ENCODE assay signal across 7 mouse cellular contexts in genomic region chr13:110039779-110040498, GRCm38 (mm10).
DNase-seq lines count a peak whose midpoint lies in the region; ATAC-seq and TF ChIP-seq lines count a peak whose summit lies in the region.

No protein-coding gene starts in this region.

- H3K4me2 ChIP-seq in kidney, embryonic 15.5 days = no peak overlapping the region
- no peak overlapping the region for H3K4me2 ChIP-seq in forebrain, embryonic 16.5 days (ENCODE audit: low read length)

- no peak for TF ChIP-seq EP300 in ES-Bruce4 (IDR thresholded peaks at IDR 0.05; ENCODE audit: insufficient read depth, low read depth, low read length)

- peak; percentile 12; the same call in 1 of the 2 replicates for TF ChIP-seq CTCF in kidney, adult 2 months (conservative IDR thresholded peaks at IDR 0.05; ENCODE audit: insufficient read depth, insufficient read length, low read depth, low read length)
- TF ChIP-seq CTCF in ES-Bruce4 (IDR thresholded peaks at IDR 0.05; ENCODE audit: low read depth, low read length) = peak; percentile 7

- no peak overlapping the region for H3K27ac ChIP-seq in kidney, adult 2 months (ENCODE audit: insufficient read depth, low read depth, low read length)
- no peak overlapping the region for H3K27ac ChIP-seq in kidney, embryonic 15.5 days
- H3K27ac ChIP-seq in ES-Bruce4 (ENCODE audit: insufficient read depth, low read length) = no peak overlapping the region
- no peak overlapping the region for H3K27ac ChIP-seq in forebrain, embryonic 16.5 days (ENCODE audit: low read length)

- 84% methylated on average over 3 of the region's 3 CpGs for WGBS in kidney, adult 2 months
- WGBS in kidney, embryonic 15.5 days = 92% methylated on average over 3 of the region's 3 CpGs
- WGBS in forebrain, embryonic 16.5 days = 74% methylated on average over 3 of the region's 3 CpGs

- no peak overlapping the region for H3K4me3 ChIP-seq in kidney, adult 2 months (ENCODE audit: insufficient read depth, low read depth, low read length)
- no peak overlapping the region for H3K4me3 ChIP-seq in kidney, embryonic 15.5 days (replicated peaks)
- H3K4me3 ChIP-seq in ES-Bruce4 (ENCODE audit: low read depth, low read length) = no peak overlapping the region
- H3K4me3 ChIP-seq in forebrain, embryonic 16.5 days (replicated peaks; ENCODE audit: low read length) = no peak overlapping the region

- no peaks in the 10 kb centered on the region for H3K36me3 ChIP-seq in kidney, adult 2 months (ENCODE audit: control insufficient read depth, insufficient read depth, low read length)
- no peaks in the 10 kb centered on the region for H3K36me3 ChIP-seq in kidney, embryonic 15.5 days
- H3K36me3 ChIP-seq in ES-Bruce4 (ENCODE audit: control insufficient read depth, insufficient read depth, low read length, poor library complexity, severe bottlenecking) = no peaks in the 10 kb centered on the region
- H3K36me3 ChIP-seq in forebrain, embryonic 16.5 days (ENCODE audit: control insufficient read depth, insufficient read depth) = no peaks in the 10 kb centered on the region

- TF ChIP-seq POLR2A in kidney, adult 2 months (IDR thresholded peaks at IDR 0.05; ENCODE audit: low read depth, low read length) = no peak
- TF ChIP-seq POLR2A in ES-Bruce4 (IDR thresholded peaks at IDR 0.05; ENCODE audit: insufficient read depth, low read length) = no peak

- H3K4me1 ChIP-seq in kidney, adult 2 months (ENCODE audit: control insufficient read depth, insufficient read depth, low read length) = no peaks in the 10 kb centered on the region
- no peaks in the 10 kb centered on the region for H3K4me1 ChIP-seq in kidney, embryonic 15.5 days
- H3K4me1 ChIP-seq in ES-Bruce4 (ENCODE audit: control insufficient read depth, insufficient read depth, low read length) = no peaks in the 10 kb centered on the region
- H3K4me1 ChIP-seq in forebrain, embryonic 16.5 days (replicated peaks; ENCODE audit: control insufficient read depth, insufficient read depth, low read length) = no peaks in the 10 kb centered on the region

- no peaks in the 10 kb centered on the region for H3K9me3 ChIP-seq in kidney, embryonic 15.5 days (replicated peaks)
- H3K9me3 ChIP-seq in ES-Bruce4 (replicated peaks; ENCODE audit: control insufficient read depth, insufficient read depth, low read length, poor library complexity, severe bottlenecking) = no peaks in the 10 kb centered on the region
- H3K9me3 ChIP-seq in forebrain, embryonic 16.5 days (ENCODE audit: control insufficient read depth, low read length) = no peaks in the 10 kb centered on the region

- no peaks in the 10 kb centered on the region for H3K27me3 ChIP-seq in kidney, adult 2 months (replicated peaks; ENCODE audit: control insufficient read depth, insufficient read depth, low read length)
- H3K27me3 ChIP-seq in kidney, embryonic 15.5 days = no peaks in the 10 kb centered on the region
- no peaks in the 10 kb centered on the region for H3K27me3 ChIP-seq in ES-Bruce4 (ENCODE audit: control insufficient read depth, insufficient read depth, low read length, poor library complexity, severe bottlenecking)
- no peaks in the 10 kb centered on the region for H3K27me3 ChIP-seq in forebrain, embryonic 16.5 days (replicated peaks; ENCODE audit: control insufficient read depth, insufficient read depth, low read length)

- no peak overlapping the region for H3K9ac ChIP-seq in kidney, embryonic 15.5 days
- H3K9ac ChIP-seq in ES-Bruce4 (ENCODE audit: low read depth, poor library complexity, severe bottlenecking) = no peak overlapping the region
- H3K9ac ChIP-seq in forebrain, embryonic 16.5 days (replicated peaks; ENCODE audit: low read depth, low read length) = no peak overlapping the region

- DNase-seq in kidney, adult 2 months = peak; percentile 18
- peak; percentile 66 for DNase-seq in ZHBTc4 (ENCODE audit: low read depth, low spot score)
- DNase-seq in lung, postnatal 10 days = peak; percentile 49
- DNase-seq in right cerebral cortex, postnatal 14 days = peak; percentile 49

- no peak for ATAC-seq in kidney, embryonic 15.5 days (replicated peaks; ENCODE audit: low FRiP score)
- ATAC-seq in forebrain, embryonic 16.5 days = peak; percentile 40; the same call in 1 of the 2 replicates
